8 mouse cellular contexts compared by ENCODE assay signal in the genomic region with DNA sequence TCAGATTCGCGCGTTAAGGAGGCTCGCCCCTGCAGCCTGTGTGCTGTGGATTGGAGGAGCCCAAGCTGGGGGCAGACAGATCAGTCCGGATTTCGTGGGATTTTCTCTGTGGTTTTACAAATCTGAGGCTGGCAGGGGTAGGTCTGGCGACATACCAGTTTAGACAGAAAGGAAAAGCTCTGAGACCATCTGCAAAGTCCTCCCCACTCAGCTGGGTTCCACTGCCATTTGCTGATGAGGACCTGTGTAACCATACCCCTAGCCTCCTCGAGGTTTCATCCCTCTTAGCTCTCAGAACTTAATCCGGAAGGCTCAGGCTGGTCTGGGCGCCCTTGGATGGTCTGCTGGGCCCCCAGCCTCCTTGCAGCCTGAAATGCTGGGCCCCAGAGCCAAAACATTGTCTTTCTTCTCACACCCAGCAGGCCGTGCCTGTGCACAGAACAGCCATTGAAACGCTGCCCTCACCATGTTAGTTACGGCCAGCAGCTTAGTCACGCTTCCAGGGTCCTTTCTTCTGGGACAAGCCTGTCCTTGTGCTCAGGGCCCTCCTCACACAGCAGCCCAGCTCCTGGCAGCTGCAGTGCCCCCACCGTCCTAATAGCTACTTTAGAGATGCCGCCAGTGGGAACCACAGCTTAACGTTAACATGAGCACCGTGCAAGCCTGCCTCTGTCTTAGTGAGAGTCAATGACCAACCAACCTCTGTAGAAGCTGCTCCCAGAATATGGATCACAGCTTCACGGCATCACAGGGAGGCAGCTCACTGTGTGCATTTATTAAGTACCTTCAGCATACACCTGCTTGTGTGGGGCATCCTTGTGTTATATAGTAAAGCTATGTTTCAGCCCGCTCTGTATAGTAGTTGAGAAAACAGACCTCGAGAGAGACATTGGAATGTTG. TPM values are rescaled to one million over a fixed set of nuclear protein-coding genes. Genes with fewer than 3 reads are reported as not detected.
DNase-seq lines count a peak whose midpoint lies in the region; TF ChIP-seq lines count a peak whose summit lies in the region.

No protein-coding gene starts in this region.

- no peak overlapping the region for H3K27ac ChIP-seq in gastrocnemius, adult 2 months

- intact Hi-C loops in gastrocnemius, postnatal 14 days (cut with DNase I; ENCODE audit: low total_unique reads) = no loop called here
- intact Hi-C loops in gastrocnemius, adult 2 months (cut with DNase I) = no loop called here
- intact Hi-C loops in left cerebral cortex, postnatal 14 days (cut with DNase I) = loop anchor here (10.0 kb wide), 1 partner anchor 414 kb away; no protein-coding TSS in a partner anchor

- no peak overlapping the region for H3K4me3 ChIP-seq in gastrocnemius, adult 2 months

- DNase-seq in gastrocnemius, postnatal 14 days = peak; percentile 26
- no peak for DNase-seq in gastrocnemius, adult 2 months
- peak; percentile 69 to 76 for DNase-seq in frontal cortex, postnatal 10 days (ENCODE audit: low spot score in 2 of 2)
- peak; percentile 63 to 79 for DNase-seq in left cerebral cortex, postnatal 14 days (ENCODE audit: low spot score in 2 of 2)
- DNase-seq in retina, postnatal 1 day = peak; percentile 93
- DNase-seq in thymus, postnatal 0 days (ENCODE audit: low spot score) = no peak
- DNase-seq in ovary, adult 18-20 months (ENCODE audit: low spot score) = no peak
- no peak for DNase-seq in spleen, postnatal 14 days (ENCODE audit: low spot score in 2 of 2)

- no peak for TF ChIP-seq CTCF in gastrocnemius, adult 2 months (IDR thresholded peaks at IDR 0.05)

RNA-seq across cellular contexts. Expression of gene Wscd1, which starts 8.7 kb away (rescaled TPM):
- 1 to 10 TPM; 5.4 to 5.5 TPM for total RNA-seq in gastrocnemius, postnatal 14 days (2021)
- 1 to 10 TPM; 1.8 to 2.4 TPM for total RNA-seq in gastrocnemius, adult 2 months (2021)
- 10 to 100 TPM; 55.1 to 61.9 TPM for total RNA-seq in left cerebral cortex, postnatal 14 days (2021)
- polyA plus RNA-seq in thymus, postnatal 0 days (2015; fragmentation: Nextera tagmentation; extraction: Ambion mirVana) = 15.0 and 15.5 TPM in 2 replicates

Comparison
In these comparisons a context has a peak if more than half of its experiments do, and no peak if none do; other contexts are left out.
1. DNase-seq: peak in gastrocnemius, postnatal 14 days (single experiment), frontal cortex, postnatal 10 days (2 of 2), left cerebral cortex, postnatal 14 days (2 of 2) and retina, postnatal 1 day (single experiment); none in gastrocnemius, adult 2 months (single experiment), thymus, postnatal 0 days (single experiment), ovary, adult 18-20 months (single experiment) and spleen, postnatal 14 days (0 of 2).
2. RNA of gene Wscd1, which starts 8.7 kb away (total RNA-seq): 55.1 to 61.9 TPM in left cerebral cortex, postnatal 14 days; 5.4 to 5.5 TPM in gastrocnemius, postnatal 14 days and 1.8 to 2.4 TPM in gastrocnemius, adult 2 months; every median in the first group is over 4 times any median in the second.